Mouse (Mus musculus) right cerebral cortex, adult 18-20 months (tissue): Measurements from ENCODE around the gene Tnfrsf25.

Experiments used
- DNase-seq: peaks from one replicate; pipeline ENCODE4 v3.0.0; 2022; ENCODE audit warnings: mixed read lengths

Tnfrsf25 gene

GRCm38 (mm10) chr4:152115921-152116612, at the start of gene Tnfrsf25:
TSS of gene Tnfrsf25 (plus strand) at chr4:152115934.
- DNase-seq: no peak

GRCm38 (mm10) chr4:152067280-152067679, 48.5 kb upstream of the Tnfrsf25 start:
- no peak for DNase-seq

- DNase-seq: no peak
Observed at GRCm38 (mm10) chr4:152068166-152068724, 47.5 kb upstream of the Tnfrsf25 start.

- DNase-seq: no peak
Observed at GRCm38 (mm10) chr4:152069245-152069644, 46.5 kb upstream of the Tnfrsf25 start.

GRCm38 (mm10) chr4:152070494-152071396, 45.0 kb upstream of the Tnfrsf25 start:
- no peak for DNase-seq

- DNase-seq: no peak
Observed at GRCm38 (mm10) chr4:152072121-152072601, 43.6 kb upstream of the Tnfrsf25 start, which contains the start of gene Plekhg5. TSS of gene Plekhg5 (plus strand) at chr4:152072498.

GRCm38 (mm10) chr4:152072655-152073054, 43.1 kb upstream of the Tnfrsf25 start:
- DNase-seq: no peak

- DNase-seq: no peak
Observed at GRCm38 (mm10) chr4:152073715-152074114, 42.0 kb upstream of the Tnfrsf25 start.

- DNase-seq: no peak
Observed at GRCm38 (mm10) chr4:152074548-152074947, 41.2 kb upstream of the Tnfrsf25 start.

- DNase-seq: no peak
Observed at GRCm38 (mm10) chr4:152077191-152077590, 38.5 kb upstream of the Tnfrsf25 start.

- DNase-seq: peak; percentile 52
Observed at GRCm38 (mm10) chr4:152078105-152078530, 37.6 kb upstream of the Tnfrsf25 start.

GRCm38 (mm10) chr4:152079261-152079660, 36.5 kb upstream of the Tnfrsf25 start:
- DNase-seq: no peak

- DNase-seq: no peak
Observed at GRCm38 (mm10) chr4:152079931-152080330, 35.8 kb upstream of the Tnfrsf25 start.

GRCm38 (mm10) chr4:152083611-152084220, 32.0 kb upstream of the Tnfrsf25 start:
- no peak for DNase-seq

- no peak for DNase-seq
Observed at GRCm38 (mm10) chr4:152084616-152085015, 31.1 kb upstream of the Tnfrsf25 start.

- DNase-seq: peak; percentile 71
Observed at GRCm38 (mm10) chr4:152086505-152087210, 29.1 kb upstream of the Tnfrsf25 start.

- no peak for DNase-seq
Observed at GRCm38 (mm10) chr4:152087211-152088081, 28.3 kb upstream of the Tnfrsf25 start.

GRCm38 (mm10) chr4:152088133-152088532, 27.6 kb upstream of the Tnfrsf25 start:
- peak; percentile 77 for DNase-seq

- peak; percentile 92 for DNase-seq
Observed at GRCm38 (mm10) chr4:152088556-152089120, 27.1 kb upstream of the Tnfrsf25 start.

- DNase-seq: no peak
Observed at GRCm38 (mm10) chr4:152090191-152090590, 25.5 kb upstream of the Tnfrsf25 start.
